Mouse (Mus musculus) heart, adult 18-20 months (tissue): ENCODE results near the gene Plcb2. TPM values are rescaled to one million over a fixed set of nuclear protein-coding genes. Genes with fewer than 3 reads are reported as not detected.
A peak's percentile ranks its signal among the peaks of the same experiment; 100 is the strongest.

Experiments
- DNase-seq, 2 experiments: peaks; one replicate each; pipeline ENCODE4 v3.0.0; 2021 to 2022; ENCODE audit warnings: mixed read lengths in 1 of 2
- total RNA-seq, 2 experiments: library from RNA; stranded (reverse); gene quantifications; 2 replicates each; pipeline ENCODE4 v1.2.3; 2021

The Plcb2 gene
- total RNA-seq, 2 experiments from 2014 or later: 1.4 to 2.6 TPM

GRCm38 (mm10) chr2:118685088-118685487 is 43.1 kb downstream of the Plcb2 start:
- DNase-seq: no peak

GRCm38 (mm10) chr2:118682544-118683260 is 45.5 kb downstream of the Plcb2 start:
- DNase-seq: peak in 1 of 2 experiments; percentile 48

- no peak for DNase-seq
Measured at GRCm38 (mm10) chr2:118680926-118681325, 47.3 kb downstream of the Plcb2 start.

GRCm38 (mm10) chr2:118679577-118679976 is 48.7 kb downstream of the Plcb2 start:
- DNase-seq: no peak

GRCm38 (mm10) chr2:118677817-118678216 is 50.4 kb downstream of the Plcb2 start:
- DNase-seq: no peak

- peak in 1 of 2 experiments; percentile 45 for DNase-seq
Measured at GRCm38 (mm10) chr2:118676839-118677741, 51.1 kb downstream of the Plcb2 start.

DNA sequence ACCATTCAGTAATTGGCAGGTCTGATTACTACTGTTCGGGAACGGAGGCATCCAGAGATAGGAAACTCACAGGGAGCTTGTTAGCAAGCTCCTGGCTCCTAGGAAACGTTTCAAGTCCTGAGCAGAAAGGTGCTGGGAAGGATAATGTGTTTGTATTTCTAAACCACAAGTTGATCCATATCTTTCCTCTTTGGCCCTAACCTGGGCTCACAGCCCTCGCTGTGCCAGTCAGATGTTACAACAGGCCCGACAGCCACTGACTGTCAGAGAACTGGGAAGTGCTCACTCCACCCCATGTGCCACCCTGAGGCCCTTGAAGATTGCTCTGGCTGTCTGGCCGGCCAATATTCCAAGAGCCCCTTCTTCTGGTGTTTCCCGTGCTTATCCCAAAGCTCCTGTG is 53.7 kb downstream of the Plcb2 start:
- DNase-seq: no peak

- DNase-seq: no peak
Measured at GRCm38 (mm10) chr2:118673686-118674465, 54.4 kb downstream of the Plcb2 start.

DNA sequence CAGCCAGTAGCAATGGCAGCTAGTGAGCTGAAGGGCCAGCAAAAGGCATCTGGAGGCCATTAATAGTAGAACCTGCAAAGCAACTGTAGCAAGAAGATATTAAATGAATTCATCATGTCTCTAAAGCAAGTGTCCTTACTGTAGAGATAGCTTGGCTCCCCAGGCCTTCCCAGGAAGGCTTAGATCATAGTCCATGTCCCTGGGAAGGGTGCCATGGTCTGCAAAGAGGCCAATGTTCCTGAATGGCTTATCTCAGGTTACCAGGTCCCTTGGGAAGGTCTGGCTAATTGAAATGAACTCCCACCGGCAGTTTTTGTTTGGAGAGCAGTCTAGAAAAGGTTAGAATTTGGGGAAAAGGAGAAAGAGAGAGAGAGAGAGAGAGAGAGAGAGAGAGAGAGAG is 56.5 kb downstream of the Plcb2 start:
- no peak for DNase-seq

GRCm38 (mm10) chr2:118669785-118670184 is 58.5 kb downstream of the Plcb2 start:
- peak; percentile 21 to 50 for DNase-seq

GRCm38 (mm10) chr2:118669245-118669644 is 59.0 kb downstream of the Plcb2 start:
- DNase-seq: no peak

GRCm38 (mm10) chr2:118667181-118667580 is 61.1 kb downstream of the Plcb2 start:
- no peak for DNase-seq

DNA sequence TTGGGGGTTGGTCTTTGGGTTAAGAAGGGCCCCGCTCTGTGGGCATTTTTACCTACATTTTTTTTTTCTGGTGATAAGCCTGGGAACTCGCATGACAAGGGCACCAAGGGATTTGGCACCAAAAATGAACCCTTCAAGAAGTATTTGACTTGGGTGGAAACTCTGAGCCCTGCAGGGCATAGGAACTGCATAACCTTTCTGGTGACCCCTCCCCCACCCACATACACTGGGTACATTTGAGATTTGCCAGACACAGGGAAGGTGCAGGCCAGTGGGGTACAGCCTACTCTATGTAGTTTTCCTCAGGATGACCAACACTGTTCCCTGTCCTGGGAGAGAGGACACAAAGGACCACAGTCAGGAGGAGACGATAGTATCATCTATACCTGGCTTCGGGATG is 62.6 kb downstream of the Plcb2 start:
- no peak for DNase-seq

GRCm38 (mm10) chr2:118664975-118665516 is 63.2 kb downstream of the Plcb2 start:
- DNase-seq: no peak

DNA sequence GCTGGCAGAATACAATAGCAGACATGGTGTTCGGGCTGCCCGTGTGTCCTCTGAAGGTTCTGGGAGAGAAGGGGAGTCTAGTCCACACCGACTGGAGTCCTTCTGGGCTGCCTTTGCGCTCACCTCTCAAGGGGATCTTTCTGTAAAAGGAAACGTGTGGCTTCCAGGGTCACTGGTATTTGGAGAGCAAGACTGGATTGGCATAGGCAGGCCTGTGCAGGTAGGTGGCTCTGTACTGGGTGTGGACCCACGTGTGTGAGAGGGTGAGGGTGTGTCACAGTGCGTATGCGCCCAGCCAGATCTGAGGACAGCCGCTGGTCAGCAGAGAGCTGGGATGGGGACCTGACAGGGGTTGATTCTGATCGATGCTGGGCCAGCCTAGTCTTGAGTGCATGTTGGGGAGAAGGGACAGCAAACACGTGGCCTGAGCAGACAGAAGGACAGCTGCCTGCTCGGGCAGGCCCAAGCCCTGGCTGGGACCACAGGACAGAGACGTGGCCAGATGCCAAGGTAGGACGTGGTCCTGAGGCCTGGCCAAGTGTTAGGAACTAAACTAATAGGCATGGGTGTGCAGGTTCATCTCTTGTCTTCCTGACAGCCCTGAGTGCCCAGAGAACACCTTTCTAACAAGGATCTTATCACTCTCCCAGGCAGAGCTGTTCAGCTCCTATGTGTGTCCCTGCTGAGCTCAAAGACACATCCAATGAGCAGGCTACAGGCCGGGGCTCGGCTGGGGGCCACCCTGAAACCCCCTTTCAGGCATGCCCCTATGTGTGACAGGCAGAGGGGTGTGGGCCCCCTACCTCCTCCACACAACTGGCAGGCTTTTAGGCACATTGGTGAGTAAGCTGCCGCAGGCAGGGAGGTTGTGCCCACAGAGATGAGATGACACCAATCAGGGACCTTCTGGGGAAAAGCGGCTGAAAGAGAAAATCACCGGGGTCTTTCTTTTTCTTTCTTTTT is 64.2 kb downstream of the Plcb2 start:
- DNase-seq: peak; percentile 61 to 74

- peak in 1 of 2 experiments; percentile 20 for DNase-seq
Measured at GRCm38 (mm10) chr2:118662902-118663803, 65.1 kb downstream of the Plcb2 start, which contains the start of gene Pak6. Pak6 (plus strand) TSS chr2:118663303.

GRCm38 (mm10) chr2:118661891-118662290 is 66.3 kb downstream of the Plcb2 start:
- DNase-seq: no peak

- peak; percentile 73 to 82 for DNase-seq
Measured at GRCm38 (mm10) chr2:118659998-118660452, 68.2 kb downstream of the Plcb2 start.

DNA sequence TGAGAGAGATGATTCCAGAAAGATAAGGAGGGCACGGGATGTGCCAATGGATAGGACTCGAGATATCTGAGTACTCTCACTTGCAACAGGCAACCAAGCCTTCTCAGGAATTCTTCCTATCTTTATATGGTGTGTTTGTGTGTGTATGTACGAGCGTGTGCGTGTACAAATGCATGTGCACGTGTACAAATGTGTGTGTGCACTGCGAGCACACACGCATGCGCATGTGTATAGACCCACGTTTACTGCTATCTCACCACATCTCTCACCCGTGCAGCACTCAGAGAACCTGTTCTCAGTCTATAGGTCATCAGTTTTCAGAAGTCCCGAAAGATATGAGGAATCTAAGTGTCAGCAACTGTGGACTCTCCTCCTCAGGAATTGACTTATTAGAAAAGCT is 68.7 kb downstream of the Plcb2 start:
- DNase-seq: no peak

GRCm38 (mm10) chr2:118659077-118659476 is 69.2 kb downstream of the Plcb2 start:
- DNase-seq: peak; percentile 71 to 77
